Mouse (Mus musculus): ENCODE measurements around the gene Nags.
"Not testable (repeated sequence)": the region's sequence is repeated elsewhere in the genome, so short reads cannot be mapped to it uniquely, and the experiment has no call there.

Nags gene

DNA sequence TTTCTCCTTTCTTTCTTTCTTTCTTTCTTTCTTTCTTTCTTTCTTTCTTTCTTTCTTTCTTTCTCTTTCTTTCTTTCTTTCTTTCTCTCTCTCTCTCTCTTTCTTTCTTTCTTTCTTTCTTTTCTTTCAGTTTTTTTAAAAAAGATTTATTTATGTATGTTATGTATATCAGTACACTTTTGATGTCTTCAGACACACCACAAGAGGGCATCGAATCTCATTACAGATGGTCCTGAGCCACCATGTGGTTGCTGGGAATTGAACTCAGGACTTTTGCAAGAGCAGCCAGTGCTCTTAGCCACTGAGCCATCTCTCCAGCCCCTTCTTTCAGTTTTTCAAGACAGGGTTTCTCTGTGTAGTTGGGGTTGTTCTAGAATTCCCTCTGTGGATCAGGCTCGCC is 12.7 kb downstream of the Nags start:
- not testable (repeated sequence) for DNase-seq

DNA sequence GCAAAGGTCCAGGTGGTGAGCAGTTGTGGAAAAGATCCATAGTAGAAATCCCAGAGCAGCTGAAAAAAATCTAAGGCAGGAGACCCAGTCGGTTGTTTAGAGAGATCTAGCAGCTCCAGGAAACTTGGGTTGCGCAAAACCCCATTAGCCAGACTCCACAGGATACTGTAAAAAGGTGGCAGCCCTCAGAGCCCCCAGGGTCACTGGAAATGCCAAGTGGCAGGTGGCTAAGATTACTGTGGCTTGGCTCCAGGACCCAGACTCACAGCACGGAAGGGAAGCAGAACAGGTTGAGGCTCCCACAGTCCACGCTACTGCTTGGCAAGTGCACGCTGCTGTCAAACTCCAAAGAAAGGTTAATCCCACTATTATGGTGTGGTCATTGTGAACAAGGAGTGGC is 14.5 kb downstream of the Nags start:
- DNase-seq, result no peak

DNA sequence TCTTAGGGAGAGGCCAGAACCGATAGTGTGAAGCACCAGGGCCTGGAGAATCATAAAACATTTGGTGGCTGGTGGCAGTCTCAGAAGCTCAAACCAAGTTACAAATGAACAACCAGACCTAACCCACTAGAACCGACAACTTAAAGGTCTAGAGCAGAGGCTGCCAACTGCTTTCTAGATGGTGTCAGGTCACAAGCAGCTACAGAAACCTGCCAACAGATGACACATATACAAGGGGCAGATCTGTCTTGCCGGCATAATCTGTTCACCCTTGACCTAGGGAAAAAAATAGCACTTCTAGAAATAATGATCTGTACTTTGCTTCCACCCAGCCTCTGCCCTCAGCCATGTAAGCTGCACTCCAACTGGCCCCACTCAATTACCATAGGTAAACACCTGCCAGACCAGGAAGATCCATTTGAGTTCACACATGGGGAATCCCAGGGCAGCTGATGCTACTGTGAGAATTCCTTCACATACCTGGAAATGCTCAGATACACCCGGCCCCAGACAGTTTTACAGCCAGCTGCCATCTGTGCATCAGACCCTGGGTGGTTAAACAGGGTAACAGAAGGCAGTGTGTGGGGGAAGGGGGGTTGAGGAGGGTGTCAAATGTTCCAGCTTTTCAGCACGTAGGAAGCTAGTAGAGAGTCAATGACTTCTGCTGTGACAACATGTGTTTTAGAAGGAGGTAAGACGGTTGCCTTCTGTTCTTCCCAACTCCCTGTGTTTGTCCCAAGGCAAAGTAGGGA is 20.8 kb downstream of the Nags start:
- DNase-seq, result peak; percentile 70

DNA sequence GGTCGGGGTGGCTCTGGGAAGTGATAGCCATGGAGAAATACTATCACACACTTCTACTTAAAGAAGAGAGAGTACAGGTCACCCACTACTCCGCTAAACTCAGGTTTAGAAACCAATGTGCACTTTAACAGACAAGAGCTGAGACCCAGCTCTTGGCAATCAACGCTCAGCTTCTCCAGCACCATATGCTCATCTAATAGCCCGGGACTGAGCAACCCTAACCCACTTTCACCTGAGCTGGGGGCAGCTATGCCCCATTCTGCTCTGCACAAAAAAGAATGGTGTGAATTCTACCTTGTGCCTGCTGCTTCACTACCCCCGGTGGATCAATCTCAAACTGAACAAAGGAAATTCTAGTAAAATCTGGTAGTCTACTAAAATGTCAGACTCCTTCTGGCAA is 22.2 kb downstream of the Nags start:
- DNase-seq, result no peak

DNA sequence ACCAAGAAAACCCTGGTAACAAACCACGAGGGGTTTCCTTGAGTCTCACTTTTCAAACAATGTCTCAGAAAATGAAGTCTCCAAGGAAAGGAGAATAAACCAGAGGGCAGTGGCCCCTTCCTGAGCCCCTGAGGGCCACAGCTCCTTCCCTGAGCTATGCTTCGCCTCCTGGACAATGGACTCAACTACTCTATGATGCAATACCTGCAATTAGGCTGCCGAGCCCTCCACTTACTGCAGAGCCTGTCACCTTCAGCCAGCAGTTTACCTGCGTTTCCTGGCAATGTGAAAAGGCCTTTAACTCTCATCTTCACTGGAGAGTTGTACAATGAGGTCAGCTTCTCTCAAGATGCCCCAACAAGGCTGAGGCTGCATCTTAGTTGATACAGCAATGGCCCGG is 23.4 kb downstream of the Nags start:
- no peak for DNase-seq

DNA sequence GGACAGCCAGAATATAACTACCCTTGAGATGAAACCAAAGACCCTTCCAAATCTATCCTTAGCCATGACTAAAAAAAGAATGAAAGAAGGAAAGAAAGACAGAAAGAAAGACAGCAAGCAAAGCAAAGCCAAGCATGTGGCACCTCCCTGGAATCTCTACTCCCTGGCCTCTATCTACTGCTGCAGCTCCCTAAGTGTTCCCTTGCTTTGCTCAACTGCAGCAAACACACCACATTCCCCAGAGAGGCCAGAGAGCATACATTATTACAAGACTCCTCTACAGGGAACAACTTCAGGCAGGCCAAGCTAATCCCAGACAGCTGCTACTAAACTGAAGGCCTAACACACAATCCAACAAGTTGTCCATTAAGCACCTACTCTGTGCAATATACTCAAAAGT is 34.5 kb downstream of the Nags start:
- DNase-seq, result no peak

DNA sequence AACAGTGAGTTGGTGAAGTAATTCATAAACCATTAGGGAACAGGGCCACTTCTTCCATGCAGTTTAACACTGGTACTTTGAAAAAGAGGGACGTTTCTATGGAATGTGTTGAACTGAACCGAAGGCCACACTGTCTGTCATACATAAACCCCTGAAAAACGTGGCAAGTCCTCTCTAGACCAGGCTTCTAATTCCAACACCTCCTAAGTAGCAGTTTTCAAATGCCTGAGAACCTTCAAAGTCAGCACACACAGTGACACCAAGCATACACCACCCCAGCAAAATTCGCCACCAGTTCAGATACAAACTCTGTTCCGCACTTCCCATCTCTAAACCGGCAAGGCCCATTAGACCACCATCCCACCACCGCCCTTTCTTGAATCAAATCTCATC is 38.9 kb downstream of the Nags start:
- DNase-seq, result no peak

DNA sequence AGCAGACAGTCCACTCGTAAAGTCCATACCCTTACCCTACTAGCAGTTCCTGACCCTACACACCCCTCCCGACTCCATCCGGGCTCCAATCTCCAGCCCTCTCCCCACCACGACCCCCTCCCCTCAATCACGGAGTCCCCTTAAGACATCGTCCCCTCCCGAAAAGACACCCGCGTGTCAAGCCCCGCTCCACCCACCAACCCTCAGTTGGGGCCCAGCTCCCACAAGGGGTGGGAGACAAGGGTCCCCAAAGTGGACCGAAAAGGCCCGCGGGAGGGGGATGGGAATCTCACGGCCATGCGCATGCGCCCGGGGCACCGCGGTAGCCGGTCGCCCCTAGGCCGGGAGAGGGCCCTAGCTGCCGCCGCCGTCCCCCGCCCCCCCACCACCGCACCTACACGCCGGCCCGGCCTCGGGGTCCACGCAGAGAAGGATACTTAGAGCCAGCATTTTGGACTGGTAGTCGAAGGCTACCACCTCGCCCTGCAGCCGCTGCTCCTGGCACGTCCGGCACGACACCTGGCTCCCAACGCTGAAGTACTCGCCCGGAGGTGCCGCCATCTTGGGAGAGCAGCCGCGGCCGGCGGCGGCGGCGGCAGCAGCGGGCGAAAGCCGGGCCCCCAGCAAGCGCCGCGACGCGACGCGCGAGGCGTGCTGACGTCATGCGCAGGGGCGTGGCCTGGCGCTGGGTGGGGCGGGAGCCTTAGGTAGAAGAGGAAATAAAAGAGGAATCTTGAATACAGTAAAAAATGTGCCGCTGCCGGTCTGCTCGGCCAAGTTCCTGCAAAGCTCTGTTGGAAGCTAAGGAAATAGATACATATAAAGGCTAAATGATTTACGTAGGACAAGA is 39.6 kb downstream of the Nags start, which contains the start of gene Lsm12:
Gene Lsm12, minus strand, starts transcription at position 651 of the 850 bp plus-strand sequence.
- DNase-seq, result peak; percentile 92

DNA sequence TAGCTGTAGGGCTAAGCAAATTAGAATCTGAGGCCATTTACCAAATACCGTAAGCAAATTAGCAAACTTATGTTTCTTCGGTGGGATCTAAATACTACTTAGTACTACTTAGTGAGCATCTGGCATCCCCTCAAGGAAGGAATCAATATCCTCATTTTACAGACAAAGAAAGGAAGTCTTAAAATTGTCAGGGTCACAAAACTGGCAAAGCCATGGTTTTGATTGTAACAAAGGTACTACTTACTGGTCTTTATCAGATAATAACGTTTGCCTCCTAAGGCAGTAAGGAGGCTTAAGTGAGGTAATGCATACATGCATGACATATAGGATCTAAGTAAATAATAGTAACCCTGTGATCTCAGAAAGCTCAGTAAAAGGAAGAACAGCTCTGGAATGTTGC is 40.4 kb downstream of the Nags start:
- DNase-seq, result no peak

DNA sequence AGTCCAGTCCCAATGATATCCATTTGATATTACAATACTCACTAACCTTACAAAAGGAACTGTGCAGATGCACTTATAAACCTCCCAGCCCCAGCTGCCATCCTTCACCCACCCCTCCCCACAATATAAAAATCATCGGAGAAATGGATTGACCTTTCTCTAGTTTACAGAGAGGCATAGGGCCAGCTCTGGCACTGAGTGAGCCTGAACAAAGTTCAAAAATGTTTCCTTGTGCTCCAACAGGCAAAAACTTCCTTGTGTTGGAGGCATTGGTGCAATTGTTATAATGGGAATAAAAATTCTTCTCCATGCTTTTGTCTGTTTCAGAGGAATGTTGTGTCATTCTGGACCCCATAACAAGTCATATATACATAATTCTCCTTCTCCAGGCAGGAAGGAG is 40.9 kb downstream of the Nags start:
- DNase-seq, result no peak

DNA sequence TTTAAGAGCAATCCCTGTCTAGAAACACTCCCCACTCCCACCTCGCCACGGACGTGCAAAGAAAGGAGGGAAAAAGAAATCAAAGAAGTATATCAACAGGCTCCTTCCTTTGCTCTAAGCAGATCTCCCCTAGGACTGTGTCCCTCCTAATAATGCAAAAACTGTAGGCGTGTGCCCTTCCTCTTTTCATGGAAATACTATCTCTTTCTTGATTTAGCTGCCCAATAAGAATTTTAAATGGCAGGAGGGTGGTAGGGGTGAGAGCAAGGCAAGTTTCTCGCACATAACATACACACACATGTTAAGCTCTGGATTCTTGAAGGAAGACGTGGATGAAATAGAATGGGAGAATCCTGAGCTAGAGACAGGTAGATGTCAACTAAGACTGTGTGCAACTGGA is 43.7 kb downstream of the Nags start:
- no peak for DNase-seq

DNA sequence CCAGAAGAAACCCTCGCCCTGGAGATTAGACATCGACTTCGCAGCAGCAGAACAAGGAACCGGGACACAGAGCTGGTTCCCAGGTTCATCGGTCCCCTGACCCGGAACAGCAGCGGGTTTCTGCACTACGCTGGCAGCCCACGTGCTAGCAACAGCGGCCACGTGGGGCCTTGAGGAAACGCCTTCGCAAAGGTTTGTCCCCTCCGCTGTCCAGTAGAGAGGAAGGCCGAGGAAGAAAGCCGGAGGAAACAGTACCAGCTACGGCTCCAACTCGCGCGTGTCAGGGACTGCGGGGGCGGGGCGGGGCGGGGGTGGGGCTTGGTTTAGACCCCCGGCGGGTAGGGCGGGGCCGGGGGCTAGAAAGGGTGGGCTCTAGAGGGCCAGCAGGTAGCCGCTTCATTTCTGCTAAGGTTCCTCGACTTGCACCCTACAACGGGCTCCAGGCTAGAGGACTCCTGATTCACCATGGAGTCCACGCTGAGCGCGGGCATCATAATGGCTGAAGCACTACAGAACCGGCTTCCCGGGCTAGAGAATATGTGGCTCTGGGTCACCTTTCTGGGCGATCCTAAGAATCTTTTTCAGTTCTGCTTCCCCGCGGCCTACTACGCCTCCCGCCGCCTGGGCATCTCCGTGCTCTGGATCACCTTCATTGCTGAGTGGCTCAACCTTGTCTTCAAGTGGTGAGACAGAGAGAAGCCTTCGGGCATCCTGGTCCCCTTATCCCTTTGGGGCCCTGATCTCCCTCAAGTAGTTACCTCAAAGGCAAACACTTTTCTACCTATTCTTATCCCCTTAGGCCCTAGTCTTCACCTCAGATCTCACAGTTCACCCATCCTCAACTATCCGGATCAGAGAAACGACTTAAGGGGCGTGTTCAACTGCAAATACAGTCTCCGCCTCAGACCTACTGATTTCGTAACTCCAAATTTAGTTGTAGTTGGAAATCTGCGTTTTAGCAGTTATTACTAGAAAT is 44.4 kb downstream of the Nags start, which contains the start of gene G6pc3:
Gene G6pc3, plus strand, starts transcription at position 160 of the 976 bp plus-strand sequence.
- DNase-seq, result peak; percentile 95

DNA sequence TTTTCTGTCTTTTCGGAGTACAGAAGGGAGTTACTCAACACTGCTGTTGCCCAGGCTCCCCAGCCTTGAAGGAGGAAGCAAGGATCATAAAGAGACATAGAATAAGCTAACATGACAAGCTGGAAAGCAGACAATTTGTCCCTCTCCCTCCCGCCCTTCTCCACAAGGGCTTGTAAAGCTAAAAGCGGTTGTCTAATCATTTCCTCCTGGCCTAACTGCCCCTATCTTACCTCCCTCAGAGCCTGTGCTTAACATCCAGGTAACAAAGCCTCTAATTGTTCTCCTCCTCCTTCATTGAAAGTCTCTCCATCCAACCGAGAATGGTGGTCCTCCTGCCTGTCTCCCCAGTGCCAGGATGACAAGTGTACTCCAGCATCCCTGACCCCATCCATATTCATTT is 45.5 kb downstream of the Nags start:
- no peak for DNase-seq

DNA sequence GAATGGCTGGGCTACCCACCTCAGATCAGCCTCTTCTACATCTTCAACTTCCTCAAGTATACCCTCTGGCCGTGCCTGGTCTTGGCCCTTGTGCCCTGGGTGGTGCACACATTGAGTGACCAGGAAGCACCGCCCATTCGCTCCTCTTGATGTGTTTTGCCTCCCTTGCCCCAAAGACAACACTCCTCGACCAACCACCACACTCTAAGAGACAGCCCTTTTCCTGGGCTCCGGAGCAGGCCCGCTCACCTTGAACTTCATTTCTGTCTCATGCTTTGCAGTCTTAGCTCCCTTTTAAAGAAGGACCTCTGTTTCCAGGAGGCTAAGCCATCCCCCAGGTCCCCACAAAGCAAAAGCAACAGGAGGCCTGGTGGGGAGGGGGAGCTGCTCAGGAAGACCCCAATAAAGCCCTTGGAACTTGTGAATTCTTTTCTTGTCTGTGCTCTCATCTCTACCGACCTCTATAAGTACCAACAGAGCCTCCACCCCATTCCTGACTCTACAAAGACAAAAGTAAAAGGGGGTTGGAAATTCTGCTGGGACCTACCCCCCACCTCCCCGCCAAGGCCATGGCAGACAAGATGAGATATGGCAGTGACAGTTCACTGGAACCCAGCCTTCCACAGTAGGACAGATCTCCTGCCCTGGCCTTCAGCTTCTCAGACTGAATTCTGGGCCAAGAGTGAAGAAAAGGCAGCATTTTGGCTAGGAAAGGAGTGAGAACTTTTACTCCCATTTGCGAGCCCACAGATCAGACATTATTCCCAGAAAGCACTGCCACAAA is 48.5 kb downstream of the Nags start:
- DNase-seq, result no peak

DNA sequence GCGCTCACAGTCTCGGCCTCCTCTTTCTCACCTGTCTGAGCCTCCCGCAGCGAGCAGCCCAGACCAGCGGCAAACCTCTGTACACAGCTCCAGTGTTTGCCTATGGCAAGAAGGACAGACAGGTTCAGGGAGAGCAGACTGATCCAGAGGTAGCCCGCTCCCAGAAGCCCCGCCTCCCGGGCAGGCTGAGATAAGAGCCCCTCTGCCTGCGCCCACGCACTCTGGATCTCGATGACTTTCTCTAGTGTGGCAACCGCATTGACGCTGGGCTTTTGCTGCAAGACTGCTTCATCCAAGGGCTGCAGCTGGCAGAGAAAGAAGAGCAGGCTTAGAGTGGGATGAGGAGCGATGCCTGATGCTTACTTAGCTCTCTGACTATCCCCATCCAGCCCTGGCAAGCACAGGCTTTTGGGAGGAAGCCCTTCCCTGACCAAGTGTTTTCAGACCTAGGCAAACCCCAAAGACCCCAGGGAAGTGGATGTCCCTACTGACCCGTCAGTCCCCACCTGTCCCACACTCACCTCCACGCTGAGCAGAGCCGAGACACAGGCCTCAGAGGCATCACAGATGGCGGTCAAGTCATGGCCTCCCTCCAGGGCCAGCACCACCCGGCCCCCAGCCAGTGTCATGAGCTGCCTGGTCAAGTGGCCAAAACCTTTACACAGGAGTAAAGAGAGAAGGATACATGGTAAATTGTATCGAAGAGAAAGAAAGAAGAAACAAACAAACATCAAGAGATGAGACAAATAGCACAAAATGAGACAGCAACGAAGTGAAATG is 50.9 kb downstream of the Nags start:
- peak; percentile 69 for DNase-seq

DNA sequence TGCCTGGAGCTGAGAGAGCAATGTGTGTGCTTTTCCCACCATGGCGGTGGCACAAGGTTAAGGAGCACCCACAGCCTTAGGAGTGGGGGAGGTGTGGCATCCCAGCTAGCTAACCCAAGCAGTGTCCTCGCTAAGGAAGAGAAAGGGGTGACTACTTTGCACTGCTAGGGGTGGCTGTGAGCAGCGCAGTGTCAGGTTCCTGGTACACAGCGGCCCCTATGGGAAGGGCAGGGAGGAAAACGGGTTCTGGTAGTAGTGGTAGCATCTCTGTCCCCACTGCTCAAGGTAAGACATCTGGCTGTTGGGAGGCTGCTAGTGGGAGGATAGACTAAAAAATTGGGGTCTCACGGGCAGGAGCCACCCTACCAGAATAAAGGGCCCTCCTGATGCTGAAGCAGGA is 52.9 kb downstream of the Nags start:
- no peak for DNase-seq
